Mouse (Mus musculus) liver, postnatal 0 days (tissue): ENCODE measurements around the gene Msrb3. TPM values are rescaled to one million over a fixed set of nuclear protein-coding genes. Genes with fewer than 3 reads are reported as not detected.

Experiments
- ATAC-seq: fragments of 200-750 bp; cut with Nextera tagmentation; 2 replicates; pipeline ENCODE4 v1.8.0; 2017; ENCODE audit warnings: mild to moderate bottlenecking, moderate library complexity
- DNase-seq: peaks from one replicate; pipeline ENCODE4 v3.0.0-alpha.2; 2016
- H3K27ac ChIP-seq: fragments of 300-500 bp; sonication (generic); 2 replicates; pipeline ENCODE4 v1.5.1; 2014; ENCODE audit warnings: antibody characterized with exemption, moderate library complexity, mild to moderate bottlenecking, low read depth
- H3K27me3 ChIP-seq: fragments of 300-500 bp; sonication (generic); 2 replicates; pipeline ENCODE4 v1.6.1; 2014; ENCODE audit warnings: low read length, control low read depth, mixed read lengths; ENCODE audit not compliant: insufficient read depth
- H3K36me3 ChIP-seq: fragments of 300-500 bp; sonication (generic); replicated peaks from 2 replicates; pipeline ENCODE4 v1.6.1; 2014; ENCODE audit warnings: mild to moderate bottlenecking, control low read depth, low read length, moderate library complexity, mixed read lengths; ENCODE audit not compliant: insufficient read depth
- H3K4me1 ChIP-seq: fragments of 300-500 bp; sonication (generic); 2 replicates; pipeline ENCODE4 v1.6.1; 2014; ENCODE audit warnings: antibody characterized with exemption, mild to moderate bottlenecking, control low read depth; ENCODE audit not compliant: insufficient read depth
- H3K4me2 ChIP-seq: fragments of 300-500 bp; sonication (generic); 2 replicates; pipeline ENCODE4 v1.6.1; 2014; ENCODE audit warnings: low read depth, mild to moderate bottlenecking, low read length, moderate library complexity, mixed read lengths
- H3K4me3 ChIP-seq: fragments of 300-500 bp; sonication (generic); 2 replicates; pipeline ENCODE4 v1.5.1; 2014; ENCODE audit warnings: low read depth, low read length
- H3K9ac ChIP-seq: fragments of 300-500 bp; sonication (generic); replicated peaks from 2 replicates; pipeline ENCODE4 v1.6.1; 2014; ENCODE audit warnings: mild to moderate bottlenecking, moderate library complexity
- H3K9me3 ChIP-seq: fragments of 300-500 bp; sonication (generic); 2 replicates; pipeline ENCODE4 v1.6.1; 2016; ENCODE audit warnings: mild to moderate bottlenecking, control low read depth, low read length, mixed read lengths
- CTCF ChIP-seq: sonication (generic); IDR thresholded peaks from 2 replicates; pipeline ENCODE4 v1.5.1; 2016; ENCODE audit warnings: antibody characterized with exemption, low read depth
- EP300 ChIP-seq: IDR thresholded peaks from 2 replicates; pipeline ENCODE4 v1.6.1; 2016; ENCODE audit warnings: antibody characterized with exemption, low read depth, mild to moderate bottlenecking
- WGBS: fragments of 180-500 bp; shearing (Covaris S2); extraction: QIAGEN DNeasy Blood & Tissue Kit; methylation state at CpG from one replicate; pipeline ENCODE4 v1.1.7; 2014; ENCODE audit not compliant: insufficient replicate concordance; 5-methylcytosine and 5-hydroxymethylcytosine counted together
- polyA plus RNA-seq: library from polyadenylated mRNA; unstranded; fragments of >200 nt; fragmentation: Nextera tagmentation; extraction: Ambion mirVana; gene quantifications from 2 replicates; pipeline ENCODE4 v1.2.1, GENCODE M21; 2015

Msrb3 gene
- polyA plus RNA-seq, 1 experiment from 2014 or later = 2.7 TPM

DNA sequence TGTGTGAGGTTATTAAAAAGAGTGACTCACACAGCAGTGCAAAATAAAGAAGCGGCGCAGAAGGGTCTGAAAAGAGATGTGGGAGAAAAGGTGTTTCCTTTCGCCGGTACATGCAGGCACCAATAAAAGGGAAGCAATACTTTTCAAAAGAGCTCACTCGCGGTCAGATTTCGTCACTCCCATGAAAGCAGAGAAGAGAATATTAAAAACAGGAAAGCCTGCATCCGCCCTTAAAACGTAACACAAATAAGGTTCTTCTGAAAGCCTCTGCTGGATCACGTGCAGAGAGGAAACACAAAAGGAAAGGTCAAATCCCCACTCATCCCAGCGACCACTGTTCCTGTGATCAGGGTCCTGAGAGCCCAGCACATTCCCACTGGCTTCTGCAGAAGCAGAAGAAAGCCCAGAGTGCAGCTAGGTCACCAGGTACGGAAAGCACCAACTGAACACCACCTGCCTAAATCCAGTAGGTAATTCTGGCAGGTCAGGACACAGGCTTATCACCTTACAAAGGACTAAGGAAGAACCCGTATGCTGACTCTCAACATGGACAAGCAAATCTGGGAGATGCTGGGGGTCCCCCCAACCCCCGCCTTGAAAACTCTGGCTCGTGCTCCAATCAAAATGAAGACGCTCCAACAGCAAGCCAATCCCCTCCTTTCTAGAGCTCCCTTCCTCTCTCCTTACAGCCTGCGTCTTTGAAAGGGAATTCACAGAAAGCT, 16.4 kb downstream of the Msrb3 start:
- H3K9me3 ChIP-seq = no peaks in the 10 kb centered on the region
- peaks cover 4% of the 10 kb centered on the region for H3K4me1 ChIP-seq
- WGBS = 11% methylated on average over 17 of the region's 17 CpGs
- H3K4me2 ChIP-seq = peak overlapping the region; percentile 56
- H3K9ac ChIP-seq = no peak overlapping the region
- peak overlapping the region; percentile 19 for H3K4me3 ChIP-seq
- TF ChIP-seq CTCF = no peak
- peak; percentile 48; the same call in 1 of the 2 replicates for TF ChIP-seq EP300
- no peaks in the 10 kb centered on the region for H3K27me3 ChIP-seq
- H3K36me3 ChIP-seq = no peaks in the 10 kb centered on the region
- H3K27ac ChIP-seq = peak overlapping the region; percentile 35
- peak; percentile 48 for ATAC-seq
- peak; percentile 34 for DNase-seq

DNA sequence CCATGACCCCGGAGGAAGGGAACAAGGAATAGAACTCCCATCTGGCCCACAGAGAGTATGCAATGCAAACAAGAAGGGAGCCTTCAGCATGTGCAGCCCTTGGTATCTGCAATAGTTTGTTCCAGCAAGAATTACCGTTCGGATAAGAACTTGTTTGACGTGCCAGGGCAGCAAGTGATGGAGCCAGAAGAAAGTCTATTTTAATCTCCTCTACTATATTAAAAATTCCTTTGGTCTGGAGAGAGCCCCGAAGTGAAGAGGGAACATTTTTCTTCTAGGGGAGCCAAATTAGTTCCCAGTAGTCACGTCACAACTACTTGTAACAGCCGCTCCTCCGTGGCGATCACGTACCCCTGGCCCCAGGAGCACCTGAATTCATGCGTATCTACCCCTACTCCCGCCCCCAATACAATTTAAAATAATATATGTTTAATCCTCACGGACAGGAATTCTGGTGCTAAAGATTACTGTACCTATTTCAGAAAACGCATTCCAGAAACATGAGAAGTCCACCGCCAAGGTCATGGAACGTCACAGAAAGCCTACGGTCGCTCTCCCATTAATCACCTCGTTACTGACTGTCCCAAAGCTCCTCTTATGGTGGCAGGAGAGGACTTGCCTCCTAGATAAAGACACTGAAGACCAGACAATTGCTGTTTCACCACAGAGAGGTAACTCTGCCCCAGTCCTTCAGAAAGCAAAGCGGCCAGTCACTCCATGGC, 22.2 kb downstream of the Msrb3 start:
- WGBS = 71% methylated on average over 20 of the region's 20 CpGs
- Histone ChIP-seq H3K27ac (no peak overlapping the region), H3K9ac (no peak overlapping the region), H3K27me3 (no peaks in the 10 kb centered on the region), H3K4me3 (no peak overlapping the region), H3K36me3 (no peaks in the 10 kb centered on the region), H3K4me1 (peaks cover 7% of the 10 kb centered on the region), H3K9me3 (no peaks in the 10 kb centered on the region), H3K4me2 (peak overlapping the region; percentile 46; the same call in 1 of the 2 replicates)
- ATAC-seq (no peak), DNase-seq (no peak)
- TF ChIP-seq CTCF (no peak), EP300 (no peak)

DNA sequence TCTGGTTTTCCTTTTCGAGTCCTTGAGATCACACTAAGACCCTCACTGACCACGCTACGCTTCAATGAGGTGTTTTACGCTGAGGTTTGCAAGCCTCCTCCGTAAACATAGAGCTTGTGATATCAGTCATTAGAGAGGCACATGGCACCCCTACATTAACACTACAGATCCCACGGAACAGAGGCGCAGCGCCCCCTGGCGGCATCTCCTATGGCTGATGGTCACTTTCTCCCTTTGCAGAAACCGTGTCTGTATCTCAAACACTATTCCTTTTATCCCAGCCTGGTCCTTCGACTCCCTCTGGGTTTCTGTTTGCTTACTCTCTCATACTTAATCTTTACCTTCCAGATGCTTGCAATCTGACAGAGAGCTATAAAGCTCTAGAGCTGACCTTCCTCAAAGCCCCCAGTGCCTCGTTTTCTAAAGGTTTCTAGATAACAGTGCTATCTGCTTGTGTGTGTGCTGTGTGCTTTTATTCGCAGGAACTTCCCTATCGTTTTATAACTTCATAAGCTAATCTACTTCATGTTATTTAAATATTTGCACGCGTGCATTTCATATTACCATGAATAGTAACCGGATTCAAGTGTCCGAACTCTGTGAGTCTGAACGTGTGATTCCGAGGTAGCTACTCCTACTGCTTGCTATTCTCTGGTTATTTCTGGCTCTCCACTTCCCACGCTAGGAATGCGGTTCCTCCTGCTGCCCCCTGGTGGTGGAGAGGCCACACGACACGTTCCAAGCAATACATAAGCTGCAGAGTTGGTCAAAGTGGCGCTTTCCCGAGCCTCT, 23.0 kb downstream of the Msrb3 start:
- no peaks in the 10 kb centered on the region for H3K9me3 ChIP-seq
- DNase-seq (peak; percentile 83), ATAC-seq (peak; percentile 71)
- H3K4me2 ChIP-seq = peak overlapping the region; percentile 46
- no peaks in the 10 kb centered on the region for H3K36me3 ChIP-seq
- H3K27me3 ChIP-seq = no peaks in the 10 kb centered on the region
- no peak overlapping the region for H3K9ac ChIP-seq
- 18% methylated on average over 26 of the region's 26 CpGs for WGBS
- no peak overlapping the region for H3K27ac ChIP-seq
- peak overlapping the region; percentile 2; the same call in 1 of the 2 replicates for H3K4me3 ChIP-seq
- H3K4me1 ChIP-seq = peaks cover 6% of the 10 kb centered on the region; the same call in 1 of the 2 replicates
- TF ChIP-seq EP300 (no peak), CTCF (peak; percentile 95)

DNA sequence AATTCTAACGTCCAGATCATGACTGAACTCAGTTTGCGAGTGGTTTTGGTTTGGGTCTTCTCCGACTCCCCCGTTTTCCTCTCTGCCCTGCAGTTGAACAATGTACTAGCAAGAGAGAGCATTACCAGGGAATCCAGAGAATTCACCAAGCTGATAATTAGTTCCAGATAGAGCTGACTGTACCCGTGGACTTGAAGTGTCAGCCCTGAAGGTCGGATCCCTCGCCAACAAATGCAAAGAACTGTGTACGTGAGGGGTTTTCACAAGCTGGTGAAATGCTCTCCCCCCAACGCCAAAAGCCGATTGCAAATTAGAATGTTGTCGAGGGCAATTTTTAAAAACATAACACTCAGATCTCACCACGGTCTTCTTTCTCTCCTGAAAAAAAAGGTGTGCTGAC, 24.6 kb downstream of the Msrb3 start:
- Histone ChIP-seq H3K4me1 (peaks cover 6% of the 10 kb centered on the region; the same call in 1 of the 2 replicates), H3K36me3 (no peaks in the 10 kb centered on the region), H3K27ac (no peak overlapping the region), H3K9me3 (no peaks in the 10 kb centered on the region), H3K27me3 (no peaks in the 10 kb centered on the region), H3K4me3 (no peak overlapping the region), H3K4me2 (no peak overlapping the region), H3K9ac (no peak overlapping the region)
- WGBS = 69% methylated on average over 12 of the region's 12 CpGs
- DNase-seq = no peak
- TF ChIP-seq CTCF = no peak
- TF ChIP-seq EP300 = no peak
- ATAC-seq = no peak

DNA sequence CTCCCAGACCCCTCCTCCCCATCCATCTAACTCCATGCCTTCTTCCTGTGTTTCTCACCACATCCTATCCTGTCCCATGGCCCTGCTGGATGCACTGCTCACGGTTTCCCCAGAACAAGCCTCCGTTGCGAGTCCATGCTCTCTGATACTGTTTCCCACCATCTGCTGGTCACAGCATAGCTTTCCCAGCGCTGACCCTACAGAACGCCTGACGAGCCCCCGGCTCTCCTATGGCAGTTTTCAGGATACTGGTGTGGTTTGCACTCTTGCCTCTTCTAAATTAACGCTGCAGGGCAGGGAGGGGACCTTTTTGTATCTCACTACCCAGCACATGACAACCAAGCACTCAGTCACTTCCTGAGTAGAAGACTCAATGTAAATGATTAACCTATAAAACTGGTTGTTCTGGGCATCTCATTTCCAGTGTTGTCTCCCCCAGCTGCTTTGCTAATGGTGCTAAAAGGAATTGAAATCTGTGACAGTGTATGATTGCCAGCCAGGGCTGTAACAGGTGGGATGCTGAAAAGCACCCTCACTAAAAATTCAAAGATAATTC, 25.2 kb downstream of the Msrb3 start:
- no peaks in the 10 kb centered on the region for H3K27me3 ChIP-seq
- 0 out of 2 replicates have a peak overlapping the region, but pooled peaks have one; percentile 41 for H3K4me2 ChIP-seq
- ATAC-seq (no peak), DNase-seq (no peak)
- no peak overlapping the region for H3K9ac ChIP-seq
- no peaks in the 10 kb centered on the region for H3K9me3 ChIP-seq
- H3K4me1 ChIP-seq = peaks cover 6% of the 10 kb centered on the region; the same call in 1 of the 2 replicates
- WGBS = 53% methylated on average over 8 of the region's 8 CpGs
- H3K36me3 ChIP-seq = no peaks in the 10 kb centered on the region
- TF ChIP-seq EP300 = no peak
- no peak for TF ChIP-seq CTCF
- no peak overlapping the region for H3K27ac ChIP-seq
- no peak overlapping the region for H3K4me3 ChIP-seq
